Mouse (Mus musculus): ENCODE results near the gene Rpsa.

- TF ChIP-seq CTCF (conservative IDR thresholded peaks at IDR 0.05; ENCODE audit: low read length) (no peak), NANOG (IDR thresholded peaks at IDR 0.05; ENCODE audit: borderline replicate concordance, low read length) (no peak)
Measured at GRCm38 (mm10) chr9:120111156-120111945, 16.1 kb upstream of the Rpsa start.
